Mouse (Mus musculus): ENCODE measurements around the gene Vgll4. TPM values are rescaled to one million over a fixed set of nuclear protein-coding genes. Genes with fewer than 3 reads are reported as not detected.

Vgll4 gene
- total RNA-seq, 2 experiments from 2014 or later: 50.7 to 62.5 TPM

DNA sequence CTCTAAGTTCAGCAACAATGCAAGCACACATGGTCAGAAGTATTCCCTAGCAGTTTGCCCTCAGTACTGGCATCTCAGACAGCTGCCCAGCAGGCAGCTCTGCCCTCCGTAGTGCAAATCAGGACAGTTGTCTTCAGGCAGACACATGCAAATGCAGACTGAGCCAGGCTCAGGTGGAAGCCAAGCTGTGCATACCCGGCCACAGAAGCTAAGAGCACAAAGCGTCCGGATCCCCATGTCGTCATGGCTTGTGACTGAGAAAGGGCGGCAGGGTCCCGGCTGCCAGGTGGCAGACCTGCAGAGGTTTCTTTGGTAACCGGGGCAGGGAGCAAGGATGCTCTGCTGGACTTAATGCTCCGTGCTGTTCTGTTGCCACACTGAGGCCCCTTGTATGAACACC is 108.2 kb downstream of the Vgll4 start:
- DNase-seq (ENCODE audit: low spot score in 2 of 2): no peak
- intact Hi-C loops (cut with DNase I): no loop called here

GRCm38 (mm10) chr6:114860677-114861568 is 108.9 kb downstream of the Vgll4 start:
- peak; percentile 51 to 77 for DNase-seq (ENCODE audit: low spot score in 2 of 2)
- intact Hi-C loops (cut with DNase I): no loop called here

DNA sequence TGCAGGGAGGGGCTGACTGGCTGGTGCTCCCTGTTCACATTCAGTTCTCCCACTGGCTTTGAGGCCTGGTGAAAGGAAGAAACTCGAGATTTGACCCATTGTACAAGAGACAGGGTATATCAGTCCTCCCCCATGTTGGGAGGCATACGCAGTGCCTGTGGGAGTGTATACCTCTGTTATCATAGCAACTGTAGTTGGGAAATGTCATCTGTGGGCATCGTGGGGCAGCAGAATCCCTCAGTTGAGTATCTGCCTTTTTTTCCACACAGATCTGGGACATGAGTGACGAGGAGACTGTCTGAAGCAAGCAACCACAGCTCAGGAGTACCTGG is 111.1 kb downstream of the Vgll4 start:
- DNase-seq (ENCODE audit: low spot score in 2 of 2): no peak
- intact Hi-C loops (cut with DNase I): no loop called here

DNA sequence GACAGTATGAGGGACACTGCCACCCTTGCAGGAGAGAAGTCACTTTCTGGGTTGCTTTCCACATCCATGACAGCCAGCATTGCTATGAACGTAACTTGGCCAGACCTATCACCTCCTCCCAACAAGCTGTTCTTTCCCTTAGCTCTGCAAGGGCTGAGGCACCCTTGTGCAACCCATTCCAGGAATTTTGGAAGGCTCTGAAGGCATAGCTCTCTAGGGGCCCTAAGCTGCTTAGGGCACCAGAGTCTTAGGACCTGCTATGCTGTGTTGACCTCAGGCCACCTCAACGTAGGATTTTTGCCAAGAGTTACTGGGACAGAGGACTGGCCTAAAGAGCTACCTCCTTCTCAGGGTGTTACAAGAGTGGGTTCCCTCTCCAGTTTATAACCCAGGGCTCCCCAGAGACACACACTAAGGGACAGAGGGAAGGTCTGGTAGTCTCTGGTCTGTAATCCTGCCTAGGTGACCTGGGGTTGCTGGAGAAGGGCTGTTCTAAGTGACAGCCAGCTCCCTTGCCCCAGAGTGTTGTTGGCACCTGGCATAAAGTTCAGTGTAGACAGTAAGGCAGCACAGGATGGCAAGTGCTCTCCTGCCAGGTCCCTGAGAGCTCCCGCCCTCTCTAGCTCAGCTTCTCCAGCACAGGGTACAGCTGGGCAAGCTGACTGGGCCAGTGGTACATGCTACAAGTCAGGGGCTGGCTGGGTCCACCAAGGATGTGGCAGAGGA is 111.6 kb downstream of the Vgll4 start:
- peak in 1 of 2 experiments; percentile 60 for DNase-seq (ENCODE audit: low spot score in 2 of 2)
- intact Hi-C loops (cut with DNase I): no loop called here

GRCm38 (mm10) chr6:114856501-114856900 is 113.3 kb downstream of the Vgll4 start:
- intact Hi-C loops (cut with DNase I): no loop called here
- no peak for DNase-seq (ENCODE audit: low spot score in 2 of 2)

DNA sequence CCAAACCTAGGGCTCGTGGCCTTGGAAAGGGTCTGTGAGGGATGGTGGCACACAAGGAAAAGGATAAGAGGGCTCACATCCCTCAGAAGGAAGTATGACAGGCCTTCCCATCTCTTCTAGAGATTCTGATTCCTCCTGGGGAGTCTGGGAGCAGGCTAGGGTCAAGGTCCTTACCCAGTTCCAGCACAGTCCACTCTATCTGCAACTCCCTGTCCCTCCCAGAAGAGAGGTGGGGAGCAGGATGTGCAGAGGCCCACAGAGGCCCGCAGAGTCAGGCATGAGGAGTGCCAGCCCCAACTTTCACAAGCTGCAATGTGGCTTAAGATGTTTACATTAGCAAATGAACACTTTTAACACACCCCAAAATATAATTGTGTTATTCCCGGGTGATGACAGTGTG is 114.2 kb downstream of the Vgll4 start:
- DNase-seq (ENCODE audit: low spot score in 2 of 2): no peak
- intact Hi-C loops (cut with DNase I): no loop called here

GRCm38 (mm10) chr6:114854368-114854767 is 115.4 kb downstream of the Vgll4 start:
- DNase-seq (ENCODE audit: low spot score in 2 of 2): peak in 1 of 2 experiments; percentile 49
- intact Hi-C loops (cut with DNase I): no loop called here

DNA sequence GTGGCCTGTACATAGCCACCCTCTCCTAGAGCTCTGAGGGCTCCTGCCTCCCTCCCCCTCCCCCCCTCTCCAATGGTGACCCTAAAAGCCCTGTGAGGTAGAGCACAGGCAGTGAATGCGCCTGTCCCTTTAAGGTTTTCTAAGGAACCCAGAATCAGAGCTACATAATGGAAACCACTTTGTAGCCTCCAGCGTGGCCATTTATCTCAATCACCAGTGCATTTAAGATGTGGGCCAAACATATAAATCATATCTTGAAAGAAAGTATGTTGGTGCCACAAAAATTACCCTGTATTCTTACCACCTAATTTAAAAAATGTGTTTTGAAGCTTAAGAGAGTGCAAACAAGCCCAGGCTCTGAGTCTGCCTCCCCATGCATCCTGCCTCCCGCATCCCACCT is 117.1 kb downstream of the Vgll4 start:
- DNase-seq (ENCODE audit: low spot score in 2 of 2): no peak
- intact Hi-C loops (cut with DNase I): no loop called here

DNA sequence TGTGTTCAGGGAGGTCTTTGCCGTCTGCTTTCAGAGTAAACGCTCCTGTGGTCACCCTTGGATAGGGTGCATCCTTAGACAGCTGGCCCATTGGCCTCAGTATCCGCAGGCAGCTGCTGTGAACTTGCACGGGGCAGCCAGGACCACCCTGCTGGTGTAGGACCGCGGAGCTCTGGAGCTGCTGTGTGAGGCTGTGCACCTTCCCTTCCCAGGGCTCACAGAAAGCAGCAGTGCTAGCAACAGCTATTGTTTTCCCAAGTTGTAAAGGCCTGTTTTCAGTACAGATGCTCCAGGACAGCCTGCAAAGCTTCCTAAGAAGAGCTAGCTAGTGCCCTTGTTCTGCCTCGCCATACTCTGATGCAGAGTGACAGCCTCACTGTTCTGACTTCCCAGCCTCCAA is 118.1 kb downstream of the Vgll4 start:
- intact Hi-C loops (cut with DNase I): no loop called here
- no peak for DNase-seq (ENCODE audit: low spot score in 2 of 2)

GRCm38 (mm10) chr6:114849787-114850186 is 120.0 kb downstream of the Vgll4 start:
- DNase-seq (ENCODE audit: low spot score in 2 of 2): no peak
- intact Hi-C loops (cut with DNase I): no loop called here

DNA sequence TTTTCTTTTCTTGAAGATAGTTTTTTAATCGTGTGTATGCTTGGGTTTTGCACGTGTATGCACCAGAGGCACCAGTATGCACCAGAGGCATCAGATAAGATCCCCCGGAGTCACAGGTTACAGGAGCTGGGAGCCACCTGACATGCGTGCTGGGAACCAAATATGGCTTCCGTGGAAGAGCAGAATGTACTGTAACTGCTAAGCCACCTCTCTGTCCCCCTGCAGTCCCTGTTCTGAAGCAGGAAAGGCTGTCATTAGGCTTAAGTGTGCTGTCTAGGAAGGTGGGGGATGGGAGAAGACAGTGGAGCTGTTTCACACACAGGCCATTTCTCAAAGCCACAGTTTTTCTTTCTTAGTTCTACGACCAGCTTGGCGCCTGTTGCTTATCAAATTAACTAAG is 121.0 kb downstream of the Vgll4 start:
- intact Hi-C loops (cut with DNase I): no loop called here

DNA sequence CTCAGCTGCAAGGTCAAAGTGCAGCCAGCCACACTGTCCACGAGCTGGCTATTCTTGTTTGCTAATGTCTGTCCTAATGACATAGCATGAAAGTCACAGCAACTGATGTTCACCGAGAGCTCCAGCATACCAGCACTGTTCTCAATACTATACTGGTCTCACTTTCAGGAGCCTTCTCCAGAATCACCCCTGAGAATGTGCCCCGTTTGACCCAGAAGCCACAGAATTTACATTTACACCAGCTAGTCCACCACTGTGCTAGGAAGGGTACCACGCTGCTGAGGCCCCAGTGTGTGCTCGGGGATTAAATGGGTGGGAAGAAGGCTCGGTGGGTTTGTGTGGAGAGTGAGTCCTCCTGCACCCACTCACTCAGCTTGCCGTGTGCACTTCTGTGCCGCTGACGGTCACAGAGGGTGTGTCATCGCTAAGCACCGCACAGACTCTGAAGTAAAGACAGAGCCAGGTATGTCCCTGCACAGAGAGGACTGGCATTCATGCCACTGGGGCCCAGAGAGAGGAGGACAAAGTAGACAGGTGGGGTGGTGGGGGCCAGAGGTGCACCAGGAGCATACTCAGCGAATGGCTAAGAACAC is 122.1 kb downstream of the Vgll4 start:
- intact Hi-C loops (cut with DNase I): no loop called here

More for the DNA sequence above, 121.0 kb downstream of the Vgll4 start:
- no peak for DNase-seq (ENCODE audit: low spot score in 2 of 2)

GRCm38 (mm10) chr6:114846153-114846772 is 123.5 kb downstream of the Vgll4 start:
- intact Hi-C loops (cut with DNase I): no loop called here
- no peak for DNase-seq (ENCODE audit: low spot score in 2 of 2)

More for the DNA sequence above, 122.1 kb downstream of the Vgll4 start:
- no peak for DNase-seq (ENCODE audit: low spot score in 2 of 2)

DNA sequence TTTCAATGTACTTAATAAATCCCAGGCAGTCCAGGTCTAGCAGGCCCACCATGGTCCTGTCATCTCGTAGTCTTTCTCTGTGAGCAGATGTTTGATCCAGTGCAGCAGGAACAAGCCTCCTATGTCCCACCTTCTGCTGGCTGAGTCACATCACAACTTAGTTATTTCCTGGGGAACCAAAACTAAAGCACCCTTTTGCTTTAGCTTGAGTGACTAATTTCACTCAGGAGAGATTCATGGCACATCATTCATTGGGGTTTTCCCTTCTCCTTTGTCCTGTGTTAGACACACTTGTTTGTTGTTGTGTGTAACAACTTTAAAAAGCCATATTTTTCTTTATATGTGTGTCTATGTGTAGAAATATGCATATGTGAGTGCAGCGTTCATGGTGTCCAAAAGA is 126.9 kb downstream of the Vgll4 start:
- DNase-seq (ENCODE audit: low spot score in 2 of 2): no peak
- intact Hi-C loops (cut with DNase I): no loop called here

GRCm38 (mm10) chr6:114842131-114842530 is 127.7 kb downstream of the Vgll4 start:
- intact Hi-C loops (cut with DNase I): no loop called here
- DNase-seq (ENCODE audit: low spot score in 2 of 2): no peak

DNA sequence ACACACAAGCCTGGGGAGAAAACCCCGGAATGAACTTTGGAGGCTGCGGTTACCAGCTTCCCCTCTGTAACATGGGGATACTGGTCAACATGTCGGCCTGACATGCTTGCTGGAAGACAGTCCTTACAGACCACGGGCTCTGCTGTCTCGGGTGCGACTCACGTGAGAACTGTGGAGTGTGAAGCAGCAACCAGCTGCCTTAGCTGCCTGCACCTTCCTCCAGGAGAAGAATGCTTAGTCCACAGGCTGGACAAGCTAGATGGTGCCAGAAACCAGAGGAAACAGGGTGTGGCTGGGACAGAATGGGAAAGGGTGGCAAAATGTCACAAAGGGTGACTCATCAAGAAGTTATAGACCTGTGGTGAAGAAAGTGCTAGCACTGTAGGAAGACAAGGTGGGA is 129.8 kb downstream of the Vgll4 start:
- intact Hi-C loops (cut with DNase I): no loop called here
- DNase-seq (ENCODE audit: low spot score in 2 of 2): no peak

GRCm38 (mm10) chr6:114838872-114839271 is 130.9 kb downstream of the Vgll4 start:
- no peak for DNase-seq (ENCODE audit: low spot score in 2 of 2)
- intact Hi-C loops (cut with DNase I): no loop called here

DNA sequence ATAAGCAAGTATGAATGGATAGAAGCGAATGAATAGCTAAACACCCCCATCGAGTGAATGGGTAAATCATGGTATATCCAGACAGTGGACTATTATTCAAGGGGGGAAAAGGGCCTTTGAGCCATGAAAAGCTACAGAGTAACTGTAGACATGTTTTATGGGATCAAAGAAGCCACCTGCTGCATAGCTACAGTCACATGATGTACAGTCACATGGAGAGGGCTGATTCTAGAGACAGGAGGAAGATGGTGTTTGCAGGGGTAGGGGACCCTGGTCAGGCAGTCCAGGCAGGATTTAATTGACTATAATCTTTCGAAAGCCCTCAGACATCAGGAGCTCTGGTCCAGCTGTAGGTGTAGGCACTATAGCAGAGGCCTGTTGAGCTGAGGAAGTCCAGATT is 133.4 kb downstream of the Vgll4 start:
- intact Hi-C loops (cut with DNase I): no loop called here
- DNase-seq (ENCODE audit: low spot score in 2 of 2): no peak

GRCm38 (mm10) chr6:114835752-114836151 is 134.0 kb downstream of the Vgll4 start:
- DNase-seq (ENCODE audit: low spot score in 2 of 2): no peak
- intact Hi-C loops (cut with DNase I): no loop called here

DNA sequence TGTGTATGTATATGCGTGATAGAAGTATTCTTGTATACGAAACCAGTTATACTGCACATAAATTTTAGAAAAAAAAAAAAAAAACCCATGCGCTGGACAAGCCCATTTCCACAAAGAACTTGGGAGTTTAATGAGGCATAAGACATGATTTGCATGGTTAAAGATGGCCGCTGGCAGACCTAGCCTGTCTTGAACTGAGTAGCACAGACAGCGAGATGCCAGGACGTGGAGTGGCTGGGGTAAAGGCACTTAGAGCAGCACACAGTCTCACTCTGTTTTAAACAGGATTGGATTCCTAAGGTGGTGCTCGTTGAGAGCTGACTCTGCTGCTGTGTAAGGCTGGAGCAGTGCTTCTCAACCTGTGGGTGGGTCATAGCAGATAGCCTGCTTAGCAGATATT is 134.4 kb downstream of the Vgll4 start:
- DNase-seq (ENCODE audit: low spot score in 2 of 2): no peak
- intact Hi-C loops (cut with DNase I): no loop called here
